Mouse (Mus musculus) cerebellum, adult 9-10 months (tissue): ENCODE measurements around the gene Nek5.

Experiments
- DNase-seq: peaks from one replicate; pipeline ENCODE4 v3.0.0; 2022

Gene Nek5

GRCm38 (mm10) chr8:22124220-22125152 is at the start of gene Nek5:
Gene Nek5 (minus strand): TSS chr8:22125053.
- DNase-seq: no peak

- DNase-seq: no peak
Measured at GRCm38 (mm10) chr8:22169167-22169566, 44.3 kb upstream of the Nek5 start.

- peak; percentile 89 for DNase-seq
Measured at GRCm38 (mm10) chr8:22166080-22166603, 41.3 kb upstream of the Nek5 start, which contains the start of gene Nek3. Gene Nek3 (minus strand): TSS chr8:22166435.

GRCm38 (mm10) chr8:22165251-22166079 is 40.6 kb upstream of the Nek5 start:
- peak; percentile 37 for DNase-seq

GRCm38 (mm10) chr8:22164431-22164830 is 39.6 kb upstream of the Nek5 start:
- no peak for DNase-seq

- DNase-seq: no peak
Measured at GRCm38 (mm10) chr8:22162206-22162605, 37.4 kb upstream of the Nek5 start.

- DNase-seq: no peak
Measured at GRCm38 (mm10) chr8:22150345-22150663, 25.5 kb upstream of the Nek5 start.

- no peak for DNase-seq
Measured at GRCm38 (mm10) chr8:22149643-22150344, 24.9 kb upstream of the Nek5 start.

GRCm38 (mm10) chr8:22148367-22148740 is 23.5 kb upstream of the Nek5 start:
- no peak for DNase-seq

- no peak for DNase-seq
Measured at GRCm38 (mm10) chr8:22147706-22148366, 23.0 kb upstream of the Nek5 start.

GRCm38 (mm10) chr8:22145831-22146230 is 21.0 kb upstream of the Nek5 start:
- DNase-seq: no peak

- DNase-seq: no peak
Measured at GRCm38 (mm10) chr8:22143764-22144491, 19.1 kb upstream of the Nek5 start.

GRCm38 (mm10) chr8:22142592-22142991 is 17.7 kb upstream of the Nek5 start:
- no peak for DNase-seq

GRCm38 (mm10) chr8:22141836-22142385 is 17.1 kb upstream of the Nek5 start:
- DNase-seq: no peak

- peak; percentile 67 for DNase-seq
Measured at GRCm38 (mm10) chr8:22136462-22136861, 11.6 kb upstream of the Nek5 start.

GRCm38 (mm10) chr8:22134750-22135135 is 9.9 kb upstream of the Nek5 start:
- no peak for DNase-seq

GRCm38 (mm10) chr8:22134078-22134749 is 9.4 kb upstream of the Nek5 start:
- DNase-seq: no peak

- DNase-seq: no peak
Measured at GRCm38 (mm10) chr8:22132062-22132461, 7.2 kb upstream of the Nek5 start.

- DNase-seq: no peak
Measured at GRCm38 (mm10) chr8:22107020-22107419, 17.8 kb downstream of the Nek5 start.

GRCm38 (mm10) chr8:22091568-22091967 is 33.3 kb downstream of the Nek5 start:
- no peak for DNase-seq

GRCm38 (mm10) chr8:22089226-22089625 is 35.6 kb downstream of the Nek5 start:
- no peak for DNase-seq
